Mouse (Mus musculus) thymus, adult 2 months (tissue): ENCODE results near the gene Diaph3.

Source experiments
- CTCF ChIP-seq: fragments of 200-500 bp; IDR thresholded peaks from 2 replicates; pipeline ENCODE4 v1.5.1; 2012; ENCODE audit warnings: mild to moderate bottlenecking, control low read depth, low read length, moderate library complexity, borderline replicate concordance; ENCODE audit not compliant: control insufficient read depth, poor library complexity, insufficient read depth; ENCODE audit errors: extremely low read depth
- POLR2A ChIP-seq: fragments of 200-500 bp; IDR thresholded peaks from 2 replicates; pipeline ENCODE4 v1.6.1; 2012; ENCODE audit warnings: mild to moderate bottlenecking, low read length, control low read depth, moderate library complexity; ENCODE audit not compliant: control insufficient read depth, poor library complexity, insufficient read depth; ENCODE audit errors: extremely low read depth

DNA sequence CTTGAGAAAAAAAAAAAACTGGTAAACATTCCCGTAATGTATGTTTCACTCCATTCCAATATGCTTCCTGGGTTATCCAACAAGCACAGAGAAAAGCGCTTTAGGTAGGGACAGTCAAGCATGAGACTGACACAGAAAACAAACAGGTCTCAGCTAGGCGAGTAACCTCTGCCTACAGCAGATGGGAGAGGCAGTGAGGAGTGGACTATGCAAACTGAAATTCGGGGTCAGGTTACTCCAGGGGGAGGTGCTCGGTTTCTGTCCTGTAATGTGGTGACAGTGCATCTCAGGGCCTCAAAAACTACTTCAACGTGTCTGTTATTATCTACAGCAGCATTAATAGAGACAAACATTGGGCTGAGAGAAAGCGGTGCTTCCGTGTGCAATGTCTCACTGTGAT is 465.7 kb downstream of the Diaph3 start:
- TF ChIP-seq CTCF (no peak), POLR2A (no peak)
